16 mouse cellular contexts compared by ENCODE assay signal in the genomic region with DNA sequence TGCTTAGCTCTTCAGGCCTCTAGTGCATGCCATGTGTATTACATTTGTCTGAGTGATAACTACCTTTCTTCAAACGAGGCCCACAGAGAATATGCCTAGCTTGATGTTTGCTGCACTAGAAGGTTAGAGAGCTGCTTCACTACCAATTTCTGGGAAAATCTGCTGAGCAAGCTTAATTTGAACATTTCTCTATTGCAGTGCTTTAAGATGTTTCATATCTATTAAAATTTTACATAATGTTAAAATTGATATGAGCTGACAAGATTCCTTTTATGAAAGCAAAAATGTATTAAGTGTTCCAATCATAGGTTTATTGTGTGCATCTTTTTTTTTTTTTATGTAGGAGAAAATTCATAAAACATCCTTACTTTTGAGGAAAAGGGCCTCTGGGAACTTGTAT.
"Had no signal": no experiment of that assay in that cellular context is flagged by ENCODE, and none has a peak within 500 bp of the region (broad histone marks: within the 10 kb centered on the region; RNA-seq: fewer than 3 reads in every experiment).

No protein-coding gene starts in this region.

- H3K4me2 ChIP-seq: neural tube, embryonic 12.5 days; neural tube, embryonic 13.5 days; neural tube, embryonic 15.5 days; stomach, embryonic 15.5 days had no signal

- H3K4me1 ChIP-seq: neural tube, embryonic 12.5 days; neural tube, embryonic 13.5 days; neural tube, embryonic 15.5 days; stomach, embryonic 15.5 days had no signal

- H3K9me3 ChIP-seq: neural tube, embryonic 12.5 days; neural tube, embryonic 13.5 days; neural tube, embryonic 15.5 days; stomach, embryonic 15.5 days had no signal

- H3K27ac ChIP-seq: neural tube, embryonic 12.5 days; neural tube, embryonic 13.5 days; neural tube, embryonic 15.5 days; stomach, embryonic 15.5 days; stomach, postnatal 0 days had no signal

- H3K27me3 ChIP-seq: neural tube, embryonic 12.5 days; neural tube, embryonic 13.5 days; neural tube, embryonic 15.5 days; stomach, embryonic 15.5 days had no signal

- H3K4me3 ChIP-seq: neural tube, embryonic 12.5 days; neural tube, embryonic 13.5 days; neural tube, embryonic 15.5 days; stomach, embryonic 15.5 days had no signal

- DNase-seq: retina, postnatal 1 day; right cerebral cortex, adult 18-20 months; right cerebral cortex, postnatal 14 days; right cerebral cortex, postnatal 25 days; right cerebral cortex, postnatal 4 days; spleen, adult 18-20 months; thymus, adult 18-20 months; thymus, adult 2 months; thymus, postnatal 14 days; thymus, postnatal 36 days; thymus, postnatal 4 days had no signal

- H3K9ac ChIP-seq: neural tube, embryonic 12.5 days; neural tube, embryonic 13.5 days; neural tube, embryonic 15.5 days; stomach, embryonic 15.5 days had no signal

- H3K36me3 ChIP-seq: neural tube, embryonic 12.5 days; neural tube, embryonic 13.5 days; neural tube, embryonic 15.5 days; stomach, embryonic 15.5 days had no signal
